Mouse (Mus musculus) gastrocnemius, adult 8-10 months (tissue): ENCODE measurements around the gene Serpinf1. TPM values are rescaled to one million over a fixed set of nuclear protein-coding genes. Genes with fewer than 3 reads are reported as not detected.
"Not testable (repeated sequence)": the region's sequence is repeated elsewhere in the genome, so short reads cannot be mapped to it uniquely, and the experiment has no call there.

Experiments used
- DNase-seq, 2 experiments: peaks; one replicate each; pipeline ENCODE4 v3.0.0; 2022; ENCODE audit warnings: low spot score in 2 of 2
- total RNA-seq, 4 experiments: library from RNA; stranded (reverse); gene quantifications; 2 replicates each; pipeline ENCODE4 v1.2.4; 2022

Gene Serpinf1
- total RNA-seq, 4 experiments from 2014 or later: 21.1 to 74.1 (median 37.8) TPM

DNA sequence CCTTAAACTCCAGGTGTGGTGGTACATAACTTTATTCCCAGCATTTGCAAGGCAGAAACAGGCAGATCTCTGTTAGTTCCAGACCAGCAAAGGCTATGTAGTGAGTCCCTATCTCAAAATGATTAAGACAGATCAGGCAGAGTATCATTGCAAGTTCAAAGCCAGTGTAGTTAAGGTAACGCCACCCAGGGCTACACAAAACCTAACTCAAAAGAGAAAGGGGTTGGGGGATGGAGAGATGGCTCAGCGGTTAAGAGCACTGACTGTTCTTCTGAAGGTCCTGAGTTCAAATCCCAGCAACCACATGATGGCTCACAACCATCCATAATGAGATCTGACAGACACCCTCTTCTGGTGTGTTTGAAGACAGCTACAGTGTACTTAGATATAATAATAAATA lies 33.5 kb upstream of the Serpinf1 start:
- DNase-seq: not testable (repeated sequence)

DNA sequence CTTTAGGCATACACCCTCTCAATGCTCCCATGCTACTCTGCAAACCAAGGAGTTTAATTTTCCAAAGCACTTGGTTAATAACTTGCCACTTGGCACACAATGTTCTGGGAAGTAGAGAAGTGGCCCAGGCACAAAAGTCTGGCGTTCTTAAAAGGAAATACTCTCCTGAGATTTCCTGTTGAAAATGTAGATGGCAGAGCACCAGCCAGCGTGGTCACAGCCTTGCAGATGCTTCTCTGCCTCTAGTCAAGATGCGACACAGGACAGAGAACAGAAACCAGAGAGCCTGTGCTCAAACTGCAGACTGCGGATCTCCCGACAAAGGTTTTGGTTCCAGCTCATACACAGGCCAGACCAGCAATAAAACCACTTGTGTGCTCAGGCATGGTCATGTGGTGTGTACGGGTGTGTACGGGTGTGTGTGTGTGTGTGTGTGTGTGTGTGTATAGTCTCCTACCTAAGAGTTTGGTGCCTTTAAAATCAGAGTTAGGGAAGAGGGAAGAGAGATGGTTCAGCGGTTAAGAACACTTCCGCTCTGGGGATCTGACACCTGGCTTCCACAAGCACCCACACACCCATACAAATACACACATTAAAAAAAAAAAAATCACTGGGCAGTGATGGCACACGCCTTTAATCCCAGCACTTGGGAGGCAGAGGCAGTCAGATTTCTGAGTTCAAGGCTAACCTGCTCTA lies 32.7 kb upstream of the Serpinf1 start:
- no peak for DNase-seq

DNA sequence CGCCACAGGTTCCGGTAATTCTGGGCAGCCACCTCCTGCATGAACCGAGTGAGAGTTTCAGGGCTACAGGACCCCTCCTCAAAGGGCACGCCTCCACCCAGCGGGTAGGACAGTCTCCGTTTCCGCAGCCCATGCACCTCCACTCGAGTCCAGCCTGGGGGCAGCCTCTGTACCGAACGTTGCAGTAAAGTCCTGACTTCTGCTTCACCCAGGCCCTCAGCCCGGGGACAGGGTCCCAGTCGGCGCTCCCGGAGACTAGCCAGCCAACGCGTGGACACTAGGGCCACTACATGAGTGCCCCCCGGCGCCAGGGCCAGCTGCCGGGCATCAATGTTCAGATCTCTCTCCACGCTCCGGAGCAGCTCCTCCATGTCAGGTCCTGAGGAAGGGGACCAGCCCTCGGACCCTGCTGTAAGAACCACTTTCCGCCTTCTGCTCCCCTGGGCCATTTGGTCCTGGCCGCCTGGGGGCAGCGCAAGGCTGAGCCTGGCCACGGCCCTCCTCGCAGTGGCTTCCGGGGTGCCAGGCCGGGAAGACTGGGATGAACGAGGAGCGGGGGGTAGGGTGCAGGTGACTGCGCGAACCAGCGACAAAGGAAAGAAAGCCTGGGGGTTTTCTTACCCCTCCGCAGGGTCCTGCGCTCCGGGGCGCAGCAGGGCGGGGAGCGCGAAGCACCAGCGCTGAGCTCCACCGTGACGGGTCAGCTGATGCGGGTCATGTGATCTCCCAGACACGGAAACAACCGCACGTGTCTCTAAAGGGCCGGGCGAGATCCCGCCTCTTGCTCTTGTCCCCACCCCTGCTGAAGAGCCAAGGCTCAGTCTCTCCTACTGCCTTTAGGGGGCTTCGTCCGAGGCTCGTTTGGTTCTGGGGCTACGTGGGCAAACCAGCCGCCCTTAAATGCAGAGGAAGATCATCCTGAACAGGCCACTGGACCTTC lies 31.8 kb upstream of the Serpinf1 start, which contains the start of gene Wdr81:
Gene Wdr81, minus strand, starts transcription at position 727 of the 940 bp plus-strand sequence.
- DNase-seq: peak; percentile 74 to 81

DNA sequence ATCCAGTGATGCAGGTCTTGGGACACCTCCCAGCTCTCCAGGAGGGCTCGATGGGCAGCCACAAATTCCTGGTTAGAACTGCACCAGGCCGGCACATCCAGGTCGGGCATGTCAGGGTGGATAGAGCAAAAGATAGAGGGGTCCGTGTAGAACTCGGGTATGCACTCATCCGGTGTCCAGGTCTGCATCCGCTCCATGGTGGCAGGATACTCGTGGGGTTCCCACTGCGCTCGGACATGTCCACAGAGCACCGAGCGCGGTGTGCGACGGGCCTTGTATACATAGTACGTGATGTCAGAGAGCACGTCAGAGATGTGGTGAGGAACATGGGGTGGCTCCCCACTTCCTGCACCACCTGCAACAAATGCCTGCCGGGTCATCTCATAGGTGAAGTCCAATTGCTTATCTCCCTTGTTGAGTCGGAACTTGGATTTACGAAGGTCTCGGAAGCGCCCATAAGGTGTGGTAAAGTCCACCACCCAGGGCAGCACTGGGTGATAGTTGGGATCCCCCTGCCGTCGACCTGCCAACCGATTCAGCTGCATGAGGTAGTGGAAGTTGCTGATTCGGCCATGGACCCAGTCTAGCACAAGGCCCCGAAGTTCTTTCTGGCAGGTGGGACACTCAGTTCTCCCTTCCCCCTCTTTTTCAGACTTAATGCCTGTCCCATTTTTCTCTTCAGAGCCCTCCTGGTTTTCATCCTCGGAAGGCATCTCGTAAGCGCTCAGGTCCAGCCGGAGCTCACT lies 30.5 kb upstream of the Serpinf1 start:
- DNase-seq: no peak

DNA sequence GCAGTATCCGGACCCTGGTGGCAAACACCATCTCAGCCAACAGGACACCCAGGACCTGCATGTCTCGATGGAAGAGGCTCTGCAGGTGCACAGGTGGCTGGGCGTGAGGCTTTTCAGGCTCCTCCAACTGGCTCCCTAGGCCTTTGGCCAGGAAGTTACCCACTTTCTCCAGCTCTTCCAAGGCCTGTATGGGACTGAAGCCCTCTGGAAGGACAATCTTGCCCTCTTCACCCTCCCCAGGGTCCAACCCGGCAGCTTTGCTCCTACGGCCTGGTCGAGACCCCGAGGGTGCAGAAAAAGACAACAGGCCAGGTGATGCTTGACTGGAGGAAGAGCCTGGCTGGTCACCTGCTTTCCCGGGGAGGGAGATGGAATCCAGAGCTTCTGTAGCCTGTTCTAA lies 29.6 kb upstream of the Serpinf1 start:
- no peak for DNase-seq

DNA sequence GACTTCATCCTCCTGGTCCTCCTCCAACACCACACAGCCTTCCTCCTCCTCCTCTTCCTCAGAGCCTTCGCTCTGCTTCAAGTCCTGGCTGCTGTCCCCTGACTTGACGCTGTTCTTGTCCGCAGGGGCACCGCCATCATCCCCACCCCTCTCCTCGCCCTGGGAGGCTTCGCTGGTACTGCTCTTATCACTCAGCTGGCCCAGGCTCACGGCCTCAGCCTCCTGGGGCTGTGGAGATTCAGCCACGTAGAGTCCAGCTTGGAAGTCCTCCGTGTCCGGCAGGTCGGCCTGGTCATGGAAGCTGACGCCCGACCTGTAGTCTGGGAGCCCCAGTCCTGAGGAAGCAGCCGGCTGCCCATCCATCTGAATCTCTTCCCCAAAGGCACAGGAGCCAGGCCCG lies 28.4 kb upstream of the Serpinf1 start:
- no peak for DNase-seq

DNA sequence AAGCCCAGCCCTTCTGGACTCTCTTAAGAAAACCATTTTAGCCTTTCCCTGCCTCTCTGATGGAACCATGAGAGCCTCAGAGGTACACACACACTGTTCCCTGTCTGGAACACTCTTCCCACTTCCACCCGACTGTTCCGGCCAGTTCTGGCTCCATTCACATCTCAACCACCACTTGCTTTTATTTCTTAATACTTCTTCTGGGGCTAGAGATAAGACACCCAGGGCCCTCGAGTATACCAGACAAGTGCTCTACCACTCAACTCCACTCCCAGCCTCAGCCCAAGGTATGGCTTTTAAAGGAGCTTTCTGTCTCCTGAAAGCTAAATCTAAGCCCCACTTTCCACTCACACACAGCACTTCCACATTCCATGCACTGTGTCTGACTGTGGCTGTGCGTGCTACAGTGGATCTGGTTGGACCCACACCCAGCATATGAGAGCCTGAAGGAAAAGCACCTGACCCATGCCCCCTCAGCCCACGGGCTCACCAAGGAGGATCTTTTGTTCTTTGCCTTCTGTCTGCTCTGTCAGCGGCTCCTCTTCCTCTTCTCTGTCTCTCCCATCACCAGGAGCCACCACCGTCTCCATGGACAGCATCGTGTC lies 27.9 kb upstream of the Serpinf1 start:
- DNase-seq: no peak

DNA sequence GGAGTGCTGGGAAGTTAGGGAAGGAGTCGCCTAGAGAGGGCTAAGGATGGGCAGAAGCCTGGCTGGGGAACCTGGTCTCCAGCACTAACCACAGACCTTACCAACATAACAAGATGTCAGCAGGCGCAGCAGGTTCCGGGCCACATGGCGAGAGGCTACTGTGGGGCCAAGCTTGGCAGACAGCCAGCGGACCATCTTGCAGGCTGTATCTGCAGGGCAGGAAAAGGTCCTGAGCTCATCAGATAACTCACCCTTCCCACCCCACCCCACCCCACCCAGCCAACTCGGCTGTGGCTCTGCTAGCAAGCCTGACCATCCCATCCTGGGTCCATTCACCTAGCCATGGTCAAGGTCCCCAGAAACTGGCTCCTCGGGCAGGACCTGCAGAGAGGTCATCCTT lies 27.2 kb upstream of the Serpinf1 start:
- DNase-seq: no peak

DNA sequence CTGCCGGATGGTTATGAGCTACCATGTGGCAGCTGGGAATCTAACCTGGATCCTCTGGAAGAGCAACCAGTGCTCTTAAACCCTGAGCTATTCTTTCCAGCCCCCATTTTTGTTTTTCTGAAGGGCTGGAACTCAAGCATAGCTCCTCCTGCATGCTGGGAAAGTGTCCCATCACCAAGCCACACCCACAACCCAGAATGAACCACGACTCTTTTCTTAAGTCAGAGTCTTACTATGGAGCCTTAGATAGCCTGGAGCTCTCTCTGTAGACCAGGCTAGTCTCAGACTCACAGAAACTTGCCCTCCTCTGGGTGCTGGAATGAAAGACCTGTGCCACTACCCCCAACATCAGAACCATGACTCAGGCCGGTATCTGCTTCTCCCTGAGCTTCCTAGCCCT lies 26.1 kb upstream of the Serpinf1 start:
- no peak for DNase-seq

DNA sequence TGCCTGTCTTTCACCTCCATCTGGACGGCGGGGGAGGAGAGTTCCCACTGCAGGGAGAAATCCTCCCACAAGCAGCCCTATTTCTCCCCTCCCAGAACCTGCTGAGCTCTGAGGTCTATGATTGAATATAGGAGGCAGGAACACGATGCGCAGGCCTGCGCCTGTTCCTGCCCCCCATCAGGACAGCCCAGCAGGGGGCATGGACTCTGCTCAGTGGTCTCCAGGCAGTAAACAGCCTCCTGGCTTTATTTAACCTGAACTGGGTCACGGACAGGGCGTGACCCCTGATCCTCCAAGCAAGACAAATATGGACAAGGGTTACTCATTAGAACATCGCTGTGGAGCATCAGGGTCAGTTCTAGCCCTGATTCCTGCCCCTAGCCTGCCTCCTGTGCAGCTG lies 21.2 kb upstream of the Serpinf1 start:
- no peak for DNase-seq

DNA sequence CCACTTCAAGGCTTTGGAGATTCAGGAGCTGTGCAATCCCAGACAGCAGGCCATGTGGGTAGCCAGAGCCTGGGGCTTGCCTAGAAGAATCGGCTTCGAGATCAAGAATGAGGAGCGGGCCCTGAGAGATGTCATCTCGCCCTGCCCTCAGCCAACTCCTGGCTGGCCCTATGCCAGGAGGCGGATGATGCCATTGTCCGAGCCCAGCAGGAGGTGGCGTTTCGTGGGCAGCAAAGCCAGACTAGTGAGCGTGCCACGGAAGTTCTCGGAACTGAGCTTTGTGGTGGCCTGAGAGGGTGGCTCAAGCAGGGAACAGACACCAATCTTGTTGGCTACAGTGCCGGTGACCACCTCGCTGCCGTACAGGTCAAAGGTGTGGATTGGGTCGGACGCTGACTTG lies 19.1 kb upstream of the Serpinf1 start:
- no peak for DNase-seq

DNA sequence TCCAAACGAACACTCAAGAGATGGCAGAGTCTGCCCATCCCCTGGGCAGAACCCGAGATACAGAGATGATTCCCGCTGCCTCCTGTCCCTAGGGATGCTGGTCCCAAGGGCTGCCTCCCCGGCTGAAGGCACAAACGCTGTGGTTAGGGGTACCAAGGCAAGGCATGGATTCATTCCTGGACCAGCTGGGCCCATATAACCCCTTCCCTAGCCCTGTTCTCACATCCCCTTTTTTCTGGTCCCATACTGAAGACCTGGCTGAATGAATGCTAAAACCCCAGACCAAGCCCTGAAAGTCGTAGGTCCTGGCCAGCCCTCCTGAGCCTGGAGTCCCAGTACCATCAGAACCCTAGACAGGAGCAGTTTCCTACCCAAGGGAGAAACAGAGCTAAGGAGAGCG lies 18.5 kb upstream of the Serpinf1 start:
- no peak for DNase-seq

DNA sequence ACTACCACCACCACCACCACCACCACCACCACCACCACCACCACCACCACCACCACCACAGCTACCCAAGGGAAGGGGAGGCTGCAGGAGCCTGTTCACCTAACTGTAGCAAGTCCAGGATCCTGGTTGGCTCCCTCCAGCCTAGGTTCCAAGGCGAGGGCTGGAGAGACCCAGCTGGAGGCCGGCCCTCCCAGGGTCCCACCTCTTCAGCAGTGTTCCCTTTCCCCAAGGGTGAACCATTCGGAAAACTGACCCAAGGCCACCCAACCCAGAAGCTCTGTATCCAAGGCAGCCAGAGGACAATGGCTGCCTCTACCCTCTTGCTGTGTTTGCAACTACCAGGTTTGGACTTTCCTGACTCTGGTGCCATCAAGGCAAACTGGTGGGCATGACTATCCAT lies 17.4 kb upstream of the Serpinf1 start:
- DNase-seq: no peak

DNA sequence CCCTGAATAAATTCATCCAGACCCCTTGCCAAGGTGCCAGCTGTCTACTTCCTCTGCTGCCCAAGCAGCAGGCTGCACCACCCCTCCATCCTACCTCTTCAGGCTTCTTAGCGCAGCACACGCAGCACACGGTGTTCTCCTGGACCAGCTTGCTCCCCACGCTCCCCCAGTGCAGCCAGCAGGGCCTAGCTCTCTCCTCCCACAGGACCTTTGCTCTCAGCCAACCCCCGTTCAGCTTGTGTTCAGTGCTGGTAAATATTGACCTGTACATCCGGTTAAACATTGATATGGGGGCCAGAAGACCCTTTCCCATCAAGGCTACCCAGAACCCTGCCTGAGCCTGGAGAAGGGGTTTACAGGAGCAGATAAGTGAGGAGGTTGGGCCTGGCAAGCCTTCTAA lies 16.9 kb upstream of the Serpinf1 start, which contains the start of gene Serpinf2:
Gene Serpinf2, minus strand, starts transcription at position 229 of the 400 bp plus-strand sequence.
- no peak for DNase-seq

DNA sequence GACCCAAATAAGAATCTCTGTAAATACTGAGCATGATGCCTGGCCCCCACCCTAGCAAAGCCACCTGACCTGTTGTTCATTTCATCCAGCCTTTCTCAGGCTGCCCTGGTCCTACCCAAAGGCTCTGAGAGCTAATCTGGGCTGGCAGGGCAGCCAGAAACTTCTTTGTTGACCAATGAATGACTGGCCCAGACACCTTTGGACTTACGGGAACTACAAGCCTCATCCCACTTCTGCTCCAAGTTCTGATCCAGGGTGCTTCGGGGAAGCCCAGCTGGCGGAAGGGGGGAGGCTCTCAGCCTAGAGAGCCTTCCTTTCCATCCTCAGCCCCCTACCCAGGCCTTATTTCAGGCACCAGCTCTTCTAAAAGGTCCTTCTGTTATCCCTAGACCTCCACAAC lies 16.3 kb upstream of the Serpinf1 start:
- no peak for DNase-seq

DNA sequence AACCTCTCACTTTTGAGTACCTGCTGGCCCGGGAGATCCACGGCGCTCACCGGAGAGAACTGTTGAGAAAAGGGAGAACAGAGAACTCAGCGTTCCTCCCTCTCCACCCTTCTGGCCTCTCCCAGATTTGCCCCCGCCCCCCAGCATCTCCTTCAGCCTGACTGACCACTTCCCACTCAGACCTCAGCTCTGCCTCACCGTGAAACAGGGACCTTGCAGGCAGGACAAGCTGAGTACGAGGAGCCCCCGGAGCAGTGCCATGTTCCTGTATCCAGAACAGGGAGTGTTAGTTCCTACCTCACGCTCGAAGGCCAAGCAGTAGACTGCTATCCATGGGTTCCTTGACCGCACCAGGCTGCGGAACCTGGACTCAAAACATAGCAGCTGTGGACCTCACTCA lies 15.7 kb upstream of the Serpinf1 start:
- DNase-seq: no peak

DNA sequence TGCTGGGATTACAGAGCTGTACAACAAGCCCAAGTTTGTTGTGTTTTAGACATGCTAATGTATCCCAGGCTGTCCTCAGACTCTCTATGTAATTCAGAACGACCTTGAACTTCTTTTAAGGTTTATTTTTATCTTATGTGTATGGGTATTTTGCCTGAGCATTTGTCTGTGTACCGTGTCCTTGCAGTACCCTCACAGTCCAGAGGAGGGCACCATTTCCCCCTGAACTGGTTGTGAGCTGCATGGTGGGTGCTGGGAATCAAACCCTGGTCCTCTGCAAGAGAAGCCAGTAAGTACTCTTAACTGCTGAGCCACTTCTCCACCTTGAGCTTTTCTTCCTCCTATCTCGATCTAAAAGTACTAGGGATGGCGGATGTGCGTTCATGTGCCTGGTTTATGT lies 11.6 kb upstream of the Serpinf1 start:
- DNase-seq: no peak

DNA sequence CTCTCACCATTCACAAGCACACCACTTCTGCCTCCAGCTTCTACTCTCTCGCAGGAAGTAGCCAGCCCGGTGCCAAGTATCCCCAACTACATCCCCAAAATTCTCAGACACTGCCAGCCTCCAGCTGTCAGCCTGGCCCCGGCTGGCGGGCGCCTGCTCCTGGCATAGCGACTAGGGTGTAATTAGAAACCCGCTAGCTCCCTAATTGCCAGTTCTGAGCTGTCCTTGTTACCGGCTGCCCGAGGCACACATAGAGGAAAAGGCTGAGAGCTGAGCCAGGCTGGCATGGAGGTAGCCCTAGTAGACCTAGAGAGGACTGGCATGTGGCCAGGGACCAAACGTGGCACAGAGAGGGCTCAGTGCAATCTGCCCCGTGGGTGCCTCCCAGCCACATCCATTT lies 8.8 kb upstream of the Serpinf1 start:
- DNase-seq: peak; percentile 74 to 84

DNA sequence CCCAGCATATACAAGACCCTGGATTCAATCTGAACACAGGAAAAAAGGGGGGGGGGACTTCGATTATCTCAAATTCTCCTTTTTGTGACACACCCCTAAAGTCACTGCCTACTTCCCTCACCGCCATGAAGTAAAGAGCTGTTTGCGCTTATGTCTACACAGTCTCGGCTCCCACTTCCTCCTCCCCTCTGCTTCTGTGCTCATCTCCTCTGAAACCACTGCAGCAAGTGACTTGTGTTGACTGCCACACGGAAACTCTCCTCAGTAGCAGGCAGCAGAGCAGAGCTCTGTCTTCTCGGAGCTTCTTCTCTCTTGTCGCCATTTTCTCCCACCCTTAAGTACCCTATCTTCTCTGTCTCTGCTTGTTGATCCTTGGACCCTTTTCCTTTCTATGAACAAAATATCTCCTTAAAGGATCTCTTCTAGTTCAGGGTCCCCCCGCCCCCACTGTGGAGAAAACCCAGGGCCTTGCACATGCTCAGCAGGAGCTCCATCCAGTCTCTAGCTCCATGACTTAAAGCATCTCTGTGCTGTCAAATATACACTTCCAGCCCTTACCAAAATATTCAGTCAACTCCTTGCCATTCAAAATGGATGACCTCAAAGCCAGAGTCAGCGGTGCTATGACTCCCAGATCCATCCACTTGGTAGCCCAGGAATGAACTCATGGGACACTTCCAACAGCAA lies 6.7 kb upstream of the Serpinf1 start:
- no peak for DNase-seq

DNA sequence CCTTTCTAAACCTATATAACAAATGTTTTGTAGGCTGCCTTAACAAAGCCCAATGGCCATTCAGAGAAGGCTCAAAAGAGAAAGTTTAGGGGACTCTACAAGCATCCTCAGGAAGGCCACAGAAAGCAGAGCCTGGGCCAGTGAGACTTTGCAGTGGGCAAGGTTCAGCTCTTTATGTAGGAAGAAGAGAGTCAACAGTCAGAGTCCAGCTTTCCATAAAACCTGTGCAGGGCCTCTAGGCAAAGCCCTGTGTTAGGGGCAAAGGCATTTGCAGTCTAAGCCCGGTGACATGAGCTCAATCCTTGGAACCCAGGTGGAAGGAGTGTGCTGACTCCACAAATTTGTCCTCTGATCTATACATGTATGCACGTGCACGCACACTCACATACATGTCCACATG lies 2.0 kb upstream of the Serpinf1 start:
- DNase-seq: no peak

DNA sequence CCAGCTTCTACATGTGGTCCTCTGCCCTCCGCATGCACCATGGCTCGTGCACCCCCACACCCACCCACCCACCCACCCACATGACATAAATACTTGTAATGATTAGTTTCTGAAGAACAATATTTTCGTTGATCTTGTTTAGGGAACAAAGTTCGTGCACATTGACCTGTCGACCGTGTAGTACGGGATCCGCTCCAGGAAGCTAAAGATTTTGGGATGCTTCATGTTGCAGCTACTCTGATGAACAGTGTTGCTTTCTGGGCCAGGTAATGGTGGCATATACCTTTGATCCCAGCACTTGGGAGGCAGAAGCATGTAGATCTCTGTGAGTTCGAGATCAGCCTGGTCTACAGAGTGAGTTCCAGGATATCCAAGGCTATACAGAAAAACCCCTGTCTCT lies 1.5 kb upstream of the Serpinf1 start:
- DNase-seq: no peak
